Mouse (Mus musculus): ENCODE measurements at regions not wholly inside any gene's neighbourhood (a gene's known extent, or its start where the extent isn't known, plus 50 kb on each side); places are given as distances from the start of the nearest gene placed in this dataset.

- ATAC-seq (replicated peaks; ENCODE audit: poor library complexity, severe bottlenecking): no peak
Measured at GRCm38 (mm10) chr4:124028061-124028460, 110.2 kb upstream of the 4930535I16Rik start.

GRCm38 (mm10) chr4:124016401-124016800 is 98.6 kb upstream of the 4930535I16Rik start:
- no peak for ATAC-seq (replicated peaks; ENCODE audit: poor library complexity, severe bottlenecking)

GRCm38 (mm10) chr4:124015323-124015722 is 97.5 kb upstream of the 4930535I16Rik start:
- no peak for ATAC-seq (replicated peaks; ENCODE audit: poor library complexity, severe bottlenecking)

DNA sequence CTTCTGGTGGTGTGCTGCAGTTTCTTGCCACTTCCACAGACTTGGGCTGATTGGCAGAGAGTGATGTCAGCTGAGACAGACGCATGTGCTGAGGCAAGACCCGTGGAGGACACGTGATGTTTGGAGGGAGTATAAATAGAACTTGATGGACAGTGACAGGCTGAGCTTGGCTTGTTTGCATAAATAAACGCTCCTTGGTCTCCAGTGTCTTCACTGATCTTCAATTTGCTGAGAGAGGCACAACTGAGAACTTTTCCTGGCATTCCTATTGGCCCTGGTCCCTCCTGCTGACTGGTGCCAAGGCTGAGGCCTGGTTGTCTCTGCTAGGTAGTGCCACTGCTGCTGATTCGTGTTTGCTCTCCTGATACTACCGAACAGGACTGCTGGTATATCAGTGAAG is 94.6 kb upstream of the 4930535I16Rik start:
- no peak for ATAC-seq (replicated peaks; ENCODE audit: poor library complexity, severe bottlenecking)

GRCm38 (mm10) chr4:124008725-124009124 is 90.9 kb upstream of the 4930535I16Rik start:
- no peak for ATAC-seq (replicated peaks; ENCODE audit: poor library complexity, severe bottlenecking)

GRCm38 (mm10) chr4:124005626-124006315 is 87.9 kb upstream of the 4930535I16Rik start:
- no peak for ATAC-seq (replicated peaks; ENCODE audit: poor library complexity, severe bottlenecking)

GRCm38 (mm10) chr4:124002760-124003159 is 84.9 kb upstream of the 4930535I16Rik start:
- ATAC-seq (replicated peaks; ENCODE audit: poor library complexity, severe bottlenecking): no peak

- ATAC-seq (replicated peaks; ENCODE audit: poor library complexity, severe bottlenecking): no peak
Measured at GRCm38 (mm10) chr4:124002105-124002504, 84.3 kb upstream of the 4930535I16Rik start.

DNA sequence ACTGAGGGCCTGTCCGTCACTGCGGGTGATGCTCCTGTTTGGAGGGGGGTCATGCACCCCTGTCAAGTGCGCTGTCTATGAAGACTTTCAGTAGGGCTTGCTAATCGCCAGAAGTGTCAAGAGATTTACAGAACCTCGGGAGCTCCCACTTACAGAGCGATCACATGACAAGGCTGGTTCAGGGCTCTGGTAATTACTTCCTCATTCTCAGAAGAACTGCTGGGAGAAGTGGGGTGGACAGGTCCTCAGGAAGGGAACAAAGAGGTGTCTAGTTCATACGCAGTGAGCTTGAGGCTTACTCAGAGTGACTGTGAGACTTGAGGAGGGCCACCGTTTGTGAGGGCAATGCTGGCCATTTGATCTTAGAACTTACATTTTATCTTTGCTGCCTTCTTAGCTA is 78.0 kb upstream of the 4930535I16Rik start:
- peak; percentile 88 for ATAC-seq (replicated peaks; ENCODE audit: poor library complexity, severe bottlenecking)

DNA sequence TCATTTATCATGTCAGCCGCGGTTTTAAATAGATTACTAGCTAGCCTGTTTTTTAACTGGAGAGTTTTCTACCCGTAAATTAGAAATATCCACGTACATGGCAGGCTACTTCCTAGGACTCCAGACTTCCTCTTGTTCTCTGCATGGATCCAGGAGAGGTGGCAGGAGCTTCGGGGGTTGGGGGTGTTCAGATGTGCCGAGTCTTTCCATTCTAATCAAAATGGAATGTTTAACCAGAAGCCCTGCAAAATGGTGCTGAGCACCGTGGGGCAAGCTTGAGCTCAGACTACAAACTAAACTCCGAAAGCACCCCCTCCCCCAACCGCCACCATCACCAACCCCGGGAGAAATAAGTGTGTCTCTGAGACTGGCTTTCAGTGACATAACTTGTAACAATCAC is 73.4 kb upstream of the 4930535I16Rik start:
- ATAC-seq (replicated peaks; ENCODE audit: poor library complexity, severe bottlenecking): no peak

DNA sequence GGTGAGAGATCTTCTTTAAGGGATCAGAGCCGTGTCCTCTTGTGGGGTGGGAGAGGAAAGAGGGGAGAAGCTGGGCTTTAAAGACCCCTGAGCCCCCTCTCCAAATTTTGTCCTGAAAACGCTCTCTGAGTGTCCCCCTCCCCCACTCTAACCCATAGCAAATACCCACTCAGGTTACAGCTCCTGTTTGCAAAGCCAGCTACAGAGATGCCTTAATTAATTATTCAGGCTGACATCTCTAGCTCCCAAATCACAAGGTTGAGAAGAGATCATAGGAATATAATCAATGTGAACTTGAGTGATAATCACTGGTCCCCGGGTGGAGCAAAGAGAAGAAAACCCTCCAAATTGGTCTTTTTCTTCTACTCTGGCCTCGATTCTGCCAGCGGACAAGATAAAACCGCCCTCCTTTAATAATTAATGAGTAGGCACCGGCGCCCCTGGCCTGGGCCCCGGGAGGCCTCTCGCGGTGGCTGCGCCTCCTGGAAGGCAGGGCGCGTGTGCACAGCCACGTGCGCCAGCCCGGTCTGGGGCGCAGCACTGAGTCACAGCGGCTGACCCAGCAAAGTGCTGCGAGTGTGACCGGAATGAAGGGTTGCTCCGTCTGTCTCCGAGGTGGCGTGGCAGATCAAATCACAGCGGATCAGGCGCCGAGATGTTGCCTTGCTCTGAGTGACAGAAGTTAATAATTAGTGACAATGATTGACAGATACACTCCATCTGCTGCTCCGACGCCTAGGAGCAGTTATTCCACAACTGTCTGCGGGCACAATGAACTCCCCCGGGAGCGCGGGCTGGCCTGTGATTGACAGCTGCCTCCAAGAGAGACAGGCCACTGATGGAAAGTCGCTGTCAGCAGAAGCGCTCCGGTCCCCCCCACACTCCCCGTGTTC is 72.7 kb upstream of the 4930535I16Rik start:
- ATAC-seq (replicated peaks; ENCODE audit: poor library complexity, severe bottlenecking): no peak
